Mouse (Mus musculus): ENCODE results near the gene Ptprg. TPM values are rescaled to one million over a fixed set of nuclear protein-coding genes. Genes with fewer than 3 reads are reported as not detected.

The Ptprg gene
- 30.1 and 33.7 TPM in 2 replicates for polyA plus RNA-seq (2014; fragmentation: Nextera tagmentation; extraction: Ambion mirVana)

DNA sequence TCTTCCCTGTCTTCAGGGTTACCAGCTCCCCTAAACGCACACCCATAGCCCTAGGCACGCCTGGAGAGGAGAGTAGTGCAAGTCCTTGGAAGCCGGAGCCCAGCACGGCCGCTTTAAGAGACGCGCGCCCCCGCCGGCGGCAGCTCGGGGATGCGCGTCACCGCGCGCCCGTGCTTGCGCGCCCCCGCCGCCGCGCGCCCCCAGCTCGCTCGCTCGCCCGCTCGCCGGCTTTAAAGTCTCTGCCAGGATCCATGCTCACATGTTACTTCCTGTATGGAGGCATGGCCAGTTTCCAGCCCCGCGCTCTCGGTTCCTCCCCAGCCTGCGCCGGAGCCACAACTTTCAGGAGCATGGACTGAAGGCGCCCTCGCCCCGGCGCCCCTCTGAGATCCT, at the start of gene Ptprg:
Gene Ptprg, plus strand, starts transcription at position 260 of the 393 bp plus-strand sequence.
- H3K27me3 ChIP-seq (ENCODE audit: control insufficient read depth, insufficient read depth, low read length): no peaks in the 10 kb centered on the region
- H3K27ac ChIP-seq (ENCODE audit: low read depth, low read length): peak within 1 kb of the TSS; percentile 93
- H3K9me3 ChIP-seq (ENCODE audit: control insufficient read depth, low read length): no peaks in the 10 kb centered on the region
- WGBS: under 1% methylated on average over 40 of the region's 40 CpGs
- H3K36me3 ChIP-seq (ENCODE audit: control insufficient read depth, insufficient read depth, low read length): no peaks in the 10 kb centered on the region
- ATAC-seq (ENCODE audit: low FRiP score) (peak; percentile 86), DNase-seq (ENCODE audit: low spot score, missing footprints) (peak; percentile 99)
- peaks cover 14% of the 10 kb centered on the region for H3K4me1 ChIP-seq (ENCODE audit: control insufficient read depth, insufficient read depth, low read length)
- H3K4me3 ChIP-seq (ENCODE audit: low read depth, low read length): peak within 1 kb of the TSS; percentile 76
- peak within 1 kb of the TSS; percentile 92 for H3K9ac ChIP-seq (ENCODE audit: low read length)
- H3K4me2 ChIP-seq: peak within 1 kb of the TSS; percentile 95

GRCm38 (mm10) chr14:11503803-11504365, 49.4 kb upstream of the Ptprg start:
- no peak overlapping the region for H3K4me2 ChIP-seq
- DNase-seq (ENCODE audit: low spot score, missing footprints) (no peak), ATAC-seq (ENCODE audit: low FRiP score) (no peak)
- H3K36me3 ChIP-seq (ENCODE audit: control insufficient read depth, insufficient read depth, low read length): no peaks in the 10 kb centered on the region
- H3K4me1 ChIP-seq (ENCODE audit: control insufficient read depth, insufficient read depth, low read length): no peaks in the 10 kb centered on the region
- no peaks in the 10 kb centered on the region for H3K9me3 ChIP-seq (ENCODE audit: control insufficient read depth, low read length)
- H3K9ac ChIP-seq (ENCODE audit: low read length): no peak overlapping the region
- 68% methylated on average over 7 of the region's 7 CpGs for WGBS
- H3K27ac ChIP-seq (ENCODE audit: low read depth, low read length): no peak overlapping the region
- no peak overlapping the region for H3K4me3 ChIP-seq (ENCODE audit: low read depth, low read length)
- no peaks in the 10 kb centered on the region for H3K27me3 ChIP-seq (ENCODE audit: control insufficient read depth, insufficient read depth, low read length)

- Histone ChIP-seq H3K27ac (ENCODE audit: low read depth, low read length) (no peak overlapping the region), H3K4me3 (ENCODE audit: low read depth, low read length) (no peak overlapping the region), H3K4me2 (no peak overlapping the region), H3K9ac (ENCODE audit: low read length) (no peak overlapping the region), H3K4me1 (ENCODE audit: control insufficient read depth, insufficient read depth, low read length) (no peaks in the 10 kb centered on the region), H3K27me3 (ENCODE audit: control insufficient read depth, insufficient read depth, low read length) (no peaks in the 10 kb centered on the region), H3K36me3 (ENCODE audit: control insufficient read depth, insufficient read depth, low read length) (no peaks in the 10 kb centered on the region), H3K9me3 (ENCODE audit: control insufficient read depth, low read length) (no peaks in the 10 kb centered on the region)
- DNase-seq (ENCODE audit: low spot score, missing footprints): no peak
- 75% methylated on average over 1 of the region's 1 CpGs for WGBS
- no peak for ATAC-seq (ENCODE audit: low FRiP score)
Measured at GRCm38 (mm10) chr14:11510173-11510572, 43.2 kb upstream of the Ptprg start.

- H3K9ac ChIP-seq (ENCODE audit: low read length): no peak overlapping the region
- H3K4me3 ChIP-seq (ENCODE audit: low read depth, low read length): no peak overlapping the region
- H3K27me3 ChIP-seq (ENCODE audit: control insufficient read depth, insufficient read depth, low read length): no peaks in the 10 kb centered on the region
- no peaks in the 10 kb centered on the region for H3K36me3 ChIP-seq (ENCODE audit: control insufficient read depth, insufficient read depth, low read length)
- H3K4me2 ChIP-seq: no peak overlapping the region
- ATAC-seq (ENCODE audit: low FRiP score): no peak
- 93% methylated on average over 2 of the region's 2 CpGs for WGBS
- DNase-seq (ENCODE audit: low spot score, missing footprints): no peak
- no peaks in the 10 kb centered on the region for H3K4me1 ChIP-seq (ENCODE audit: control insufficient read depth, insufficient read depth, low read length)
- no peak overlapping the region for H3K27ac ChIP-seq (ENCODE audit: low read depth, low read length)
- no peaks in the 10 kb centered on the region for H3K9me3 ChIP-seq (ENCODE audit: control insufficient read depth, low read length)
Measured at GRCm38 (mm10) chr14:11519171-11519570, 34.2 kb upstream of the Ptprg start.

DNA sequence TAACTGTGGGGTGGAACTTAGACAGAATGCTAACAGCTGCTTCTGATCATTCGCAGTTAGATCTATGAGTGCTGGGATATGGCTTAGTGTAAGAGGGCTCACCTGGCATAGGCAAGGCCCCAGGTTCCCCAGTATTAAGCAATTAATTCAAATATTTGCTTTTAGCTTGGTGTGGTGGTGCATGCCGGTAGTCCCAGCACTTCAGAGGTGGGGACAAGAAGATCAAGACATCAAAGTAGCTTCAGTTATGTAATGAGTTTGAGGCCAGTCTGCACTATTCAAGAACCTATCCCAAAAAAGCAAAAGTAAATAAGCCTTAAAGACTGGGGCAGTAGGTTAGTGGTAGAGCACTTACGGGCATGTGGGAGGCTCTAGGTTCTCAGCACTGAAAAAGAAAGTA, 30.3 kb upstream of the Ptprg start:
- 86% methylated on average over 3 of the region's 3 CpGs for WGBS
- no peak overlapping the region for H3K27ac ChIP-seq (ENCODE audit: low read depth, low read length)
- no peak overlapping the region for H3K4me3 ChIP-seq (ENCODE audit: low read depth, low read length)
- H3K4me1 ChIP-seq (ENCODE audit: control insufficient read depth, insufficient read depth, low read length): no peaks in the 10 kb centered on the region
- H3K36me3 ChIP-seq (ENCODE audit: control insufficient read depth, insufficient read depth, low read length): no peaks in the 10 kb centered on the region
- ATAC-seq (ENCODE audit: low FRiP score): no peak
- no peak for DNase-seq (ENCODE audit: low spot score, missing footprints)
- H3K4me2 ChIP-seq: no peak overlapping the region
- no peak overlapping the region for H3K9ac ChIP-seq (ENCODE audit: low read length)
- H3K27me3 ChIP-seq (ENCODE audit: control insufficient read depth, insufficient read depth, low read length): no peaks in the 10 kb centered on the region
- no peaks in the 10 kb centered on the region for H3K9me3 ChIP-seq (ENCODE audit: control insufficient read depth, low read length)

GRCm38 (mm10) chr14:11529591-11529990, 23.7 kb upstream of the Ptprg start:
- WGBS: 96% methylated on average over 4 of the region's 4 CpGs
- no peaks in the 10 kb centered on the region for H3K36me3 ChIP-seq (ENCODE audit: control insufficient read depth, insufficient read depth, low read length)
- no peak overlapping the region for H3K4me3 ChIP-seq (ENCODE audit: low read depth, low read length)
- no peak overlapping the region for H3K4me2 ChIP-seq
- H3K9ac ChIP-seq (ENCODE audit: low read length): no peak overlapping the region
- no peak for ATAC-seq (ENCODE audit: low FRiP score)
- no peak overlapping the region for H3K27ac ChIP-seq (ENCODE audit: low read depth, low read length)
- no peak for DNase-seq (ENCODE audit: low spot score, missing footprints)
- no peaks in the 10 kb centered on the region for H3K9me3 ChIP-seq (ENCODE audit: control insufficient read depth, low read length)
- H3K4me1 ChIP-seq (ENCODE audit: control insufficient read depth, insufficient read depth, low read length): peaks cover 9% of the 10 kb centered on the region
- H3K27me3 ChIP-seq (ENCODE audit: control insufficient read depth, insufficient read depth, low read length): no peaks in the 10 kb centered on the region

- ATAC-seq (ENCODE audit: low FRiP score) (peak; percentile 77), DNase-seq (ENCODE audit: low spot score, missing footprints) (no peak)
- no peak overlapping the region for H3K27ac ChIP-seq (ENCODE audit: low read depth, low read length)
Measured at GRCm38 (mm10) chr14:11534456-11534855, 18.9 kb upstream of the Ptprg start.

GRCm38 (mm10) chr14:11536121-11536520, 17.2 kb upstream of the Ptprg start:
- H3K9me3 ChIP-seq (ENCODE audit: control insufficient read depth, low read length): no peaks in the 10 kb centered on the region

More at GRCm38 (mm10) chr14:11534456-11534855, 18.9 kb upstream of the Ptprg start:
- WGBS: 26% methylated on average over 1 of the region's 1 CpGs
- H3K36me3 ChIP-seq (ENCODE audit: control insufficient read depth, insufficient read depth, low read length): no peaks in the 10 kb centered on the region
- no peaks in the 10 kb centered on the region for H3K27me3 ChIP-seq (ENCODE audit: control insufficient read depth, insufficient read depth, low read length)
- no peak overlapping the region for H3K9ac ChIP-seq (ENCODE audit: low read length)
- no peaks in the 10 kb centered on the region for H3K9me3 ChIP-seq (ENCODE audit: control insufficient read depth, low read length)
- H3K4me3 ChIP-seq (ENCODE audit: low read depth, low read length): no peak overlapping the region
- H3K4me2 ChIP-seq: no peak overlapping the region
- H3K4me1 ChIP-seq (ENCODE audit: control insufficient read depth, insufficient read depth, low read length): peaks cover 12% of the 10 kb centered on the region

DNA sequence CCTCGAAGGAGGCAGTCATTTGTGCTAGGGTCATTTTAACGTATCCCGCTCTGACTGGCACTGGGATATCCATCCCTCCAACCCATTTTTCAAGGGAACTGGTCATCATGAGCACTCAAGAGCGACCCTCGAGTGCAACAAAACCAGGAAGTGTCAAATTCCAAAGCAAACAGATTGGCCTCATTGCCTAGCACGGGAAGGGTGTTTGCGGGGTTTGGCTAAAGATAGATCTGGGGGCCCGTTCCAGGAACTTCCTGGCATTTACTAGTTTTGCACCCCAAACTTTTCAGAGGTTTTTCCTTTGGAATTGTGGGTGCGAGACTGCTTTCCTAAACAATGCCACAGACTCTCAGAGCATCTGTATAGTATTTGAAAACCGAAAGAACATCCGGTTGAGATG, 1.4 kb upstream of the Ptprg start:
- DNase-seq (ENCODE audit: low spot score, missing footprints) (peak; percentile 89), ATAC-seq (ENCODE audit: low FRiP score) (no peak)
- Histone ChIP-seq H3K27ac (ENCODE audit: low read depth, low read length) (no peak overlapping the region), H3K9ac (ENCODE audit: low read length) (peak overlapping the region; percentile 92), H3K36me3 (ENCODE audit: control insufficient read depth, insufficient read depth, low read length) (no peaks in the 10 kb centered on the region), H3K4me1 (ENCODE audit: control insufficient read depth, insufficient read depth, low read length) (peaks cover 13% of the 10 kb centered on the region), H3K27me3 (ENCODE audit: control insufficient read depth, insufficient read depth, low read length) (no peaks in the 10 kb centered on the region), H3K4me2 (peak overlapping the region; percentile 95), H3K4me3 (ENCODE audit: low read depth, low read length) (no peak overlapping the region), H3K9me3 (ENCODE audit: control insufficient read depth, low read length) (no peaks in the 10 kb centered on the region)
- WGBS: 25% methylated on average over 11 of the region's 11 CpGs

More at GRCm38 (mm10) chr14:11536121-11536520, 17.2 kb upstream of the Ptprg start:
- no peak overlapping the region for H3K27ac ChIP-seq (ENCODE audit: low read depth, low read length)
- 86% methylated on average over 5 of the region's 5 CpGs for WGBS
- peaks cover 12% of the 10 kb centered on the region for H3K4me1 ChIP-seq (ENCODE audit: control insufficient read depth, insufficient read depth, low read length)
- no peak overlapping the region for H3K4me2 ChIP-seq
- no peak overlapping the region for H3K4me3 ChIP-seq (ENCODE audit: low read depth, low read length)
- no peak overlapping the region for H3K9ac ChIP-seq (ENCODE audit: low read length)
- no peak for ATAC-seq (ENCODE audit: low FRiP score)
- no peaks in the 10 kb centered on the region for H3K27me3 ChIP-seq (ENCODE audit: control insufficient read depth, insufficient read depth, low read length)
- no peaks in the 10 kb centered on the region for H3K36me3 ChIP-seq (ENCODE audit: control insufficient read depth, insufficient read depth, low read length)
- DNase-seq (ENCODE audit: low spot score, missing footprints): no peak

Measured in midbrain, embryonic 11.5 days (tissue).